ENCODE assay signal across 8 mouse cellular contexts in the genomic region with DNA sequence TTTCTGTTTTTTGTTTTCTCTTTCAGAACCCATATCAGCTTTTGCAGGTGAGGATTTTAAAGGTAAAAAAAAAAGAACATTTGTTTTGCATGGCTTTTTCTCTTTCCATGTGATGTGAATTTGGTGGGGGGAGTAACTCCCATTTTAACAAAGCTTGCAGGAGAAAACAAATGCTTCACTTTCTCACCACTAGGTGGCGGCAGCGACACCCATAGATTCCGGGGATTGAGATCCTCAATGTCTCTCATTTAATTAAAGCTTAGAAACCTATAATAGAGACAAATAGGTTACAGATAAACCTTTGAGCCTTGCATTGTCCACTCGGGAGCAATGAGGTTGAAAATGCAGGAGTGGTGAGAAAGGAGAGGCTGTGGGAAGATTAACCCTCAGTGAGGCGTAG.
DNase-seq lines count a peak whose midpoint lies in the region; ATAC-seq and TF ChIP-seq lines count a peak whose summit lies in the region.

No protein-coding gene starts in this region.

- no peak overlapping the region for H3K4me2 ChIP-seq in hindbrain, embryonic 11.5 days (replicated peaks; ENCODE audit: low read depth, low read length)
- no peak overlapping the region for H3K4me2 ChIP-seq in hindbrain, embryonic 12.5 days (replicated peaks)
- H3K4me2 ChIP-seq in midbrain, postnatal 0 days (ENCODE audit: low read depth, low read length, poor library complexity, severe bottlenecking): no peak overlapping the region

- peak; percentile 80 for DNase-seq in hindbrain, embryonic 11.5 days (ENCODE audit: low spot score)
- DNase-seq in adrenal gland, postnatal 36 days: peak; percentile 71 to 75
- peak; percentile 71 to 84 for DNase-seq in frontal cortex, postnatal 36 days (ENCODE audit: low spot score in 2 of 2)
- peak; percentile 66 to 72 for DNase-seq in layer of hippocampus, postnatal 36 days
- DNase-seq in midbrain, postnatal 0 days (ENCODE audit: low spot score): peak; percentile 86
- peak; percentile 45 for DNase-seq in urinary bladder, postnatal 36 days (ENCODE audit: low spot score in 2 of 2)

- no peak for ATAC-seq in hindbrain, embryonic 11.5 days (ENCODE audit: low FRiP score)
- ATAC-seq in hindbrain, embryonic 12.5 days (ENCODE audit: low FRiP score): no peak
- ATAC-seq in midbrain, postnatal 0 days (ENCODE audit: low FRiP score): no peak

- H3K4me3 ChIP-seq in hindbrain, embryonic 11.5 days (ENCODE audit: low read depth, low read length): no peak overlapping the region
- no peak overlapping the region for H3K4me3 ChIP-seq in hindbrain, embryonic 12.5 days
- no peak overlapping the region for H3K4me3 ChIP-seq in E14TG2a.4 (replicated peaks; ENCODE audit: low read length)
- H3K4me3 ChIP-seq in midbrain, postnatal 0 days (ENCODE audit: low read depth, low read length): no peak overlapping the region

- WGBS in hindbrain, embryonic 11.5 days: 23% methylated on average over 5 of the region's 5 CpGs
- 22% methylated on average over 5 of the region's 5 CpGs for whole genome bisulfite sequencing in hindbrain, embryonic 12.5 days
- 17% methylated on average over 5 of the region's 5 CpGs for WGBS in midbrain, postnatal 0 days

- TF ChIP-seq CTCF in E14TG2a.4 (conservative IDR thresholded peaks at IDR 0.05; ENCODE audit: low read length): peak; percentile 82
- TF ChIP-seq CTCF in midbrain, postnatal 0 days (IDR thresholded peaks at IDR 0.05): peak; percentile 92

- no peaks in the 10 kb centered on the region for H3K36me3 ChIP-seq in hindbrain, embryonic 11.5 days (ENCODE audit: control insufficient read depth, insufficient read depth, low read length)
- H3K36me3 ChIP-seq in hindbrain, embryonic 12.5 days: no peaks in the 10 kb centered on the region; the same call in none of the 2 replicates
- peaks cover 72% of the 10 kb centered on the region for H3K36me3 ChIP-seq in E14TG2a.4 (ENCODE audit: insufficient read depth, low read length)
- no peaks in the 10 kb centered on the region; the same call in 1 of the 2 replicates for H3K36me3 ChIP-seq in midbrain, postnatal 0 days (ENCODE audit: insufficient read depth, low read length)

- no peaks in the 10 kb centered on the region for H3K9me3 ChIP-seq in hindbrain, embryonic 11.5 days (ENCODE audit: control insufficient read depth, low read length)
- no peaks in the 10 kb centered on the region for H3K9me3 ChIP-seq in hindbrain, embryonic 12.5 days (replicated peaks)
- H3K9me3 ChIP-seq in E14TG2a.4 (ENCODE audit: low read length): no peaks in the 10 kb centered on the region
- no peaks in the 10 kb centered on the region for H3K9me3 ChIP-seq in midbrain, postnatal 0 days (ENCODE audit: low read length)

- H3K4me1 ChIP-seq in hindbrain, embryonic 11.5 days (replicated peaks; ENCODE audit: control insufficient read depth, insufficient read depth, low read length): 0 out of 2 replicates have a peak, but pooled peaks cover 2% of the 10 kb centered on the region
- H3K4me1 ChIP-seq in hindbrain, embryonic 12.5 days: peaks cover 10% of the 10 kb centered on the region; the same call in 1 of the 2 replicates
- H3K4me1 ChIP-seq in E14TG2a.4 (replicated peaks; ENCODE audit: low read depth, low read length): peaks cover 73% of the 10 kb centered on the region
- H3K4me1 ChIP-seq in midbrain, postnatal 0 days (ENCODE audit: insufficient read depth, low read length): no peaks in the 10 kb centered on the region; the same call in 1 of the 2 replicates

- H3K9ac ChIP-seq in hindbrain, embryonic 11.5 days (ENCODE audit: low read depth, low read length): no peak overlapping the region
- no peak overlapping the region for H3K9ac ChIP-seq in hindbrain, embryonic 12.5 days
- H3K9ac ChIP-seq in midbrain, postnatal 0 days (replicated peaks; ENCODE audit: low read length, poor library complexity, severe bottlenecking): no peak overlapping the region

- no peaks in the 10 kb centered on the region for H3K27me3 ChIP-seq in hindbrain, embryonic 11.5 days (ENCODE audit: control insufficient read depth, insufficient read depth, low read length)
- peaks cover 12% of the 10 kb centered on the region for H3K27me3 ChIP-seq in hindbrain, embryonic 12.5 days
- H3K27me3 ChIP-seq in E14TG2a.4 (ENCODE audit: insufficient read depth, low read length): no peaks in the 10 kb centered on the region
- H3K27me3 ChIP-seq in midbrain, postnatal 0 days (ENCODE audit: insufficient read depth, low read length): no peaks in the 10 kb centered on the region

- H3K27ac ChIP-seq in hindbrain, embryonic 11.5 days (ENCODE audit: low read depth, low read length): no peak overlapping the region
- H3K27ac ChIP-seq in hindbrain, embryonic 12.5 days: no peak overlapping the region
- H3K27ac ChIP-seq in midbrain, postnatal 0 days (ENCODE audit: low read depth, low read length): no peak overlapping the region
